Mouse (Mus musculus): ENCODE results near the gene Olfr1386.
"Not testable (repeated sequence)": the region's sequence is repeated elsewhere in the genome, so short reads cannot be mapped to it uniquely, and the experiment has no call there.

- TF ChIP-seq POLR2A, CTCF (IDR thresholded peaks at IDR 0.05; ENCODE audit: insufficient read depth, low read depth, low read length): not testable (repeated sequence)
Observed at GRCm38 (mm10) chr11:49488770-49489169, 23.9 kb downstream of the Olfr1386 start, which contains the start of gene Olfr1385.
